Mouse (Mus musculus) kidney, adult 2 months (tissue): ENCODE measurements around the gene Ski. TPM values are rescaled to one million over a fixed set of nuclear protein-coding genes. Genes with fewer than 3 reads are reported as not detected.

Source experiments
- DNase-seq: peaks from one replicate; pipeline ENCODE4 v3.0.0; 2021
- H3K27ac ChIP-seq: fragments of 200-500 bp; 2 replicates; pipeline ENCODE4 v1.5.1; 2012; ENCODE audit warnings: low read depth, low read length, control low read depth, inconsistent platforms; ENCODE audit not compliant: insufficient read depth
- H3K27me3 ChIP-seq: fragments of 200-500 bp; replicated peaks from 2 replicates; pipeline ENCODE4 v1.6.1; 2012; ENCODE audit warnings: mild to moderate bottlenecking, moderate library complexity, low read length, inconsistent platforms; ENCODE audit not compliant: control insufficient read depth, insufficient read depth
- H3K36me3 ChIP-seq: fragments of 200-500 bp; 2 replicates; pipeline ENCODE4 v1.6.1; 2012; ENCODE audit warnings: mild to moderate bottlenecking, moderate library complexity, low read length, inconsistent platforms; ENCODE audit not compliant: control insufficient read depth, insufficient read depth
- H3K4me1 ChIP-seq: fragments of 200-500 bp; 2 replicates; pipeline ENCODE4 v1.6.1; 2011; ENCODE audit warnings: low read length; ENCODE audit not compliant: control insufficient read depth, insufficient read depth
- H3K4me3 ChIP-seq: fragments of 200-500 bp; 2 replicates; pipeline ENCODE4 v1.5.1; 2011; ENCODE audit warnings: mild to moderate bottlenecking, low read depth, low read length, control low read depth; ENCODE audit not compliant: insufficient read depth
- CTCF ChIP-seq: fragments of 200-500 bp; conservative IDR thresholded peaks from 2 replicates; pipeline ENCODE4 v1.5.1; 2011; ENCODE audit warnings: low read depth, mild to moderate bottlenecking, control low read depth, low read length, moderate library complexity, mixed read lengths; ENCODE audit not compliant: insufficient read depth, insufficient read length
- POLR2A ChIP-seq: fragments of 200-500 bp; IDR thresholded peaks from one replicate; pipeline ENCODE4 v1.6.1; 2011; ENCODE audit warnings: low read depth, low read length, control low read depth
- WGBS: fragments of 180-500 bp; shearing (Covaris S2); methylation state at CpG from one replicate; pipeline ENCODE4 v1.1.7; 2018; 5-methylcytosine and 5-hydroxymethylcytosine counted together
- polyA plus RNA-seq: library from polyadenylated mRNA; depleted of rRNA; stranded (reverse); fragments of >200 nt; gene quantifications from 2 replicates; pipeline ENCODE4 v1.2.3, GENCODE M21; 2012

Gene Ski
- polyA plus RNA-seq, 1 experiment: 40.4 TPM

- Histone ChIP-seq H3K27ac (no peak overlapping the region), H3K4me1 (no peaks in the 10 kb centered on the region), H3K27me3 (no peaks in the 10 kb centered on the region), H3K4me3 (no peak overlapping the region), H3K36me3 (no peaks in the 10 kb centered on the region)
- WGBS: 82% methylated on average over 5 of the region's 5 CpGs
- DNase-seq: no peak
- TF ChIP-seq POLR2A (no peak), CTCF (no peak)
These were observed 101.8 kb downstream of the Ski start for GRCm38 (mm10) chr4:155120583-155120982.

- Histone ChIP-seq H3K4me1 (no peaks in the 10 kb centered on the region), H3K27ac (no peak overlapping the region), H3K27me3 (no peaks in the 10 kb centered on the region), H3K4me3 (no peak overlapping the region), H3K36me3 (no peaks in the 10 kb centered on the region)
- WGBS: 91% methylated on average over 7 of the region's 7 CpGs
- DNase-seq: no peak
- TF ChIP-seq POLR2A (no peak), CTCF (0 out of 2 replicates have a peak, but pooled peaks have one; percentile 19)
These were observed 102.4 kb downstream of the Ski start for GRCm38 (mm10) chr4:155120038-155120437.

- Histone ChIP-seq H3K27ac (no peak overlapping the region), H3K4me3 (no peak overlapping the region)
- TF ChIP-seq POLR2A (no peak), CTCF (no peak)
These were observed 104.1 kb downstream of the Ski start for GRCm38 (mm10) chr4:155118278-155118677.

GRCm38 (mm10) chr4:155117396-155117978, 104.9 kb downstream of the Ski start:
- Histone ChIP-seq H3K4me3 (no peak overlapping the region), H3K4me1 (no peaks in the 10 kb centered on the region; the same call in 1 of the 2 replicates), H3K27ac (no peak overlapping the region), H3K36me3 (no peaks in the 10 kb centered on the region), H3K27me3 (no peaks in the 10 kb centered on the region)
- WGBS: 85% methylated on average over 6 of the region's 6 CpGs
- TF ChIP-seq POLR2A (no peak), CTCF (no peak)
- DNase-seq: no peak

More at GRCm38 (mm10) chr4:155118278-155118677, 104.1 kb downstream of the Ski start:
- WGBS: 92% methylated on average over 10 of the region's 10 CpGs
- no peaks in the 10 kb centered on the region for H3K36me3 ChIP-seq
- no peaks in the 10 kb centered on the region; the same call in 1 of the 2 replicates for H3K4me1 ChIP-seq
- H3K27me3 ChIP-seq: no peaks in the 10 kb centered on the region
- DNase-seq: no peak

- Histone ChIP-seq H3K36me3 (no peaks in the 10 kb centered on the region), H3K27me3 (no peaks in the 10 kb centered on the region), H3K27ac (no peak overlapping the region), H3K4me1 (no peaks in the 10 kb centered on the region; the same call in 1 of the 2 replicates), H3K4me3 (no peak overlapping the region)
- 83% methylated on average over 4 of the region's 4 CpGs for WGBS
- no peak for DNase-seq
- TF ChIP-seq POLR2A: no peak
- no peak for TF ChIP-seq CTCF
These were observed 105.8 kb downstream of the Ski start for GRCm38 (mm10) chr4:155116607-155117006.

- WGBS: 59% methylated on average over 8 of the region's 8 CpGs
- DNase-seq: peak; percentile 36
- Histone ChIP-seq H3K4me3 (no peak overlapping the region), H3K36me3 (no peaks in the 10 kb centered on the region), H3K27me3 (no peaks in the 10 kb centered on the region), H3K27ac (no peak overlapping the region), H3K4me1 (no peaks in the 10 kb centered on the region; the same call in 1 of the 2 replicates)
- no peak for TF ChIP-seq CTCF
- no peak for TF ChIP-seq POLR2A
These were observed 108.5 kb downstream of the Ski start for GRCm38 (mm10) chr4:155113766-155114410.

- H3K4me1 ChIP-seq: no peaks in the 10 kb centered on the region; the same call in 1 of the 2 replicates
- no peak for TF ChIP-seq CTCF
- TF ChIP-seq POLR2A: no peak
- no peaks in the 10 kb centered on the region for H3K36me3 ChIP-seq
- 42% methylated on average over 5 of the region's 5 CpGs for WGBS
- no peaks in the 10 kb centered on the region for H3K27me3 ChIP-seq
- no peak overlapping the region for H3K4me3 ChIP-seq
- no peak overlapping the region for H3K27ac ChIP-seq
- DNase-seq: no peak
These were observed 112.9 kb downstream of the Ski start for GRCm38 (mm10) chr4:155109471-155109870.
